Mouse (Mus musculus) embryonic facial prominence, embryonic 14.5 days (tissue): Measurements from ENCODE around the gene Ppih. TPM values are rescaled to one million over a fixed set of nuclear protein-coding genes. Genes with fewer than 3 reads are reported as not detected.

Experiments
- ATAC-seq: fragments of 200-750 bp; cut with Nextera tagmentation; 2 replicates; pipeline ENCODE4 v1.8.0; 2017; ENCODE audit warnings: low read depth, moderate number of reproducible peaks, moderate TSS enrichment
- DNase-seq: peaks from one replicate; pipeline ENCODE4 v3.0.0-alpha.2; 2015; ENCODE audit warnings: low spot score
- H3K27ac ChIP-seq: fragments of 300-500 bp; sonication (generic); replicated peaks from 2 replicates; pipeline ENCODE4 v1.5.1; 2014; ENCODE audit warnings: low read depth, mild to moderate bottlenecking, low read length, moderate library complexity
- H3K27me3 ChIP-seq: fragments of 300-500 bp; sonication (generic); replicated peaks from 2 replicates; pipeline ENCODE4 v1.6.1; 2014; ENCODE audit warnings: low read length; ENCODE audit not compliant: control insufficient read depth, insufficient read depth
- H3K36me3 ChIP-seq: fragments of 300-500 bp; sonication (generic); 2 replicates; pipeline ENCODE4 v1.6.1; 2014; ENCODE audit warnings: low read length, mixed read lengths; ENCODE audit not compliant: control insufficient read depth, insufficient read depth
- H3K4me1 ChIP-seq: fragments of 300-500 bp; sonication (generic); 2 replicates; pipeline ENCODE4 v1.6.1; 2014; ENCODE audit warnings: antibody characterized with exemption, low read length; ENCODE audit not compliant: control insufficient read depth, insufficient read depth
- H3K4me2 ChIP-seq: fragments of 300-500 bp; sonication (generic); 2 replicates; pipeline ENCODE4 v1.6.1; 2014; ENCODE audit warnings: low read depth, mild to moderate bottlenecking, low read length, moderate library complexity, mixed read lengths
- H3K4me3 ChIP-seq: fragments of 300-500 bp; sonication (generic); 2 replicates; pipeline ENCODE4 v1.5.1; 2014; ENCODE audit warnings: low read depth, mild to moderate bottlenecking, low read length
- H3K9ac ChIP-seq: fragments of 300-500 bp; sonication (generic); 2 replicates; pipeline ENCODE4 v1.6.1; 2014; ENCODE audit warnings: low read depth, mild to moderate bottlenecking, low read length, moderate library complexity, mixed read lengths
- H3K9me3 ChIP-seq: fragments of 300-500 bp; sonication (generic); 2 replicates; pipeline ENCODE4 v1.6.1; 2016; ENCODE audit warnings: low read length; ENCODE audit not compliant: control insufficient read depth
- WGBS: fragments of 180-500 bp; shearing (Covaris S2); extraction: QIAGEN DNeasy Blood & Tissue Kit; methylation state at CpG from one replicate; pipeline ENCODE4 v1.1.7; 2014; 5-methylcytosine and 5-hydroxymethylcytosine counted together
- polyA plus RNA-seq: library from polyadenylated mRNA; unstranded; fragments of >200 nt; fragmentation: Nextera tagmentation; extraction: Ambion mirVana; gene quantifications from 2 replicates; pipeline ENCODE4 v1.2.1, GENCODE M21; 2014

The Ppih gene
- polyA plus RNA-seq, 1 experiment from 2014 or later = 84.2 TPM

- Histone ChIP-seq H3K9me3 (no peaks in the 10 kb centered on the region), H3K9ac (peak within 1 kb of the TSS; percentile 42; the same call in 1 of the 2 replicates), H3K36me3 (no peaks in the 10 kb centered on the region), H3K4me2 (0 out of 2 replicates have a peak within 1 kb of the TSS, but pooled peaks have one; percentile 4), H3K4me1 (peaks cover 8% of the 10 kb centered on the region), H3K27ac (peak within 1 kb of the TSS; percentile 65), H3K27me3 (no peaks in the 10 kb centered on the region), H3K4me3 (no peak within 1 kb of the TSS)
- 81% methylated on average over 10 of the region's 12 CpGs for WGBS
- no peak for DNase-seq
- no peak for ATAC-seq
These were observed 65.0 kb downstream of the Ppih start, which contains the start of gene Cldn19 for GRCm38 (mm10) chr4:119255351-119255750. Gene Cldn19 (plus strand): TSS chr4:119255414.

GRCm38 (mm10) chr4:119254012-119254618 lies 66.2 kb downstream of the Ppih start:
- H3K4me2 ChIP-seq = 0 out of 2 replicates have a peak overlapping the region, but pooled peaks have one; percentile 4
- H3K9me3 ChIP-seq = no peaks in the 10 kb centered on the region
- ATAC-seq (peak; percentile 69), DNase-seq (peak; percentile 46)
- peak overlapping the region; percentile 42; the same call in 1 of the 2 replicates for H3K9ac ChIP-seq
- H3K4me1 ChIP-seq = peaks cover 8% of the 10 kb centered on the region
- WGBS = 29% methylated on average over 9 of the region's 9 CpGs
- peak overlapping the region; percentile 65 for H3K27ac ChIP-seq
- H3K4me3 ChIP-seq = no peak overlapping the region
- no peaks in the 10 kb centered on the region for H3K36me3 ChIP-seq
- H3K27me3 ChIP-seq = no peaks in the 10 kb centered on the region

DNA sequence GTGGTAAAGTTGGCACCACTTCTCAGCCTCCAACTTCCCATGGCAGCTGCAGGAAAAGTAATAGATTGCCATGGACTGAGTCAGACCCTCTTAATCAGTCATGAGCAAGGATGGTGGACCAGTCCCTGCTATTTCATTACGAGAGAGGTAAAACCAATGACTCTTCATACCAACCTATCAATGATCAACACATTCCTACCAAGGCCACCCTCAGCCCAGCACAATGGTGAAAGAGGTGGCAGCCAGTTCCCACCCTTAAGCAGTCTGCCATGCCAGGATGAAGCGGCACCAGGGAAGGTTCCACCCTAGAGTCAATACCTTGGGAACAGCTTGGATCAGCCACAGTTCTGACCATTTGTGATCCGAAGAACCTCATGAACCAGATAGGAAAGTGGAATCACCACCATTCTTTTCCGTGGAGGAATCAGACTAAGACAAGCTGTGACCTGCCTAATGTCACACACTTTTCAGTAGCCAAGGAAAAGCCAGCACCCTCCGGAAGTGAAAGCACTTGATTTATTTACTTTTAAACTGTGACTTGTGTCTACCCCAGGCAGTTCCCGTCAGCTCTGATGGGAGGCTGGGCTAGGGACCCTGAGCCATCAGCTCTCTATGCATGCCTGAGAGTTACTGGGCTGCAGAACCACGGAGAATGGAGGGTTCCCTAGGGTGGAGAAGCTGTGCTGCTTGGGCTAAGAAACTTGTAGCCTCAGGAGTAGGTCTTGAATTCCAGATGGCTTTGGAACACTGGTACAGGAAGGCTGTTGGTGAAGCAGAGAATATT lies 68.1 kb downstream of the Ppih start:
- ATAC-seq = no peak
- no peak for DNase-seq
- H3K27ac ChIP-seq = no peak overlapping the region
- H3K9ac ChIP-seq = no peak overlapping the region
- WGBS = 58% methylated on average over 7 of the region's 7 CpGs
- H3K27me3 ChIP-seq = no peaks in the 10 kb centered on the region
- peaks cover 8% of the 10 kb centered on the region for H3K4me1 ChIP-seq
- H3K9me3 ChIP-seq = no peaks in the 10 kb centered on the region
- no peak overlapping the region for H3K4me3 ChIP-seq
- peaks cover 11% of the 10 kb centered on the region for H3K36me3 ChIP-seq
- no peak overlapping the region for H3K4me2 ChIP-seq

Other genes with a start within 250 kb of the Ppih start
- 94.2 and 111 TPM in 2 replicates for gene Slc2a1, start 211.8 kb downstream of the Ppih start, polyA plus RNA-seq
- gene Zfp691, start 146.4 kb downstream of the Ppih start, polyA plus RNA-seq = 4.0 and 5.1 TPM in 2 replicates
- gene Ermap, start 130.5 kb downstream of the Ppih start, polyA plus RNA-seq = 2.2 and 2.6 TPM in 2 replicates
- 243 and 256 TPM in 2 replicates for gene Svbp, start 125.2 kb downstream of the Ppih start, polyA plus RNA-seq
- gene Tmem269, start 102.3 kb downstream of the Ppih start, polyA plus RNA-seq = 0.21 and 0.26 TPM in 2 replicates
- 28.1 and 31.4 TPM in 2 replicates for gene AU022252, start 87.8 kb downstream of the Ppih start, polyA plus RNA-seq
- 98.7 and 100 TPM in 2 replicates for gene P3h1, start 87.6 kb downstream of the Ppih start, polyA plus RNA-seq
- 0.19 and 0.38 TPM in 2 replicates for gene Cldn19, start 65.1 kb downstream of the Ppih start, polyA plus RNA-seq
- gene Ybx1, start 25.9 kb downstream of the Ppih start, polyA plus RNA-seq = 673 and 697 TPM in 2 replicates
- 5.5 and 5.7 TPM in 2 replicates for gene Ccdc30, start 95.0 kb upstream of the Ppih start, polyA plus RNA-seq
- gene Ppcs, start 101.9 kb upstream of the Ppih start, polyA plus RNA-seq = 22.1 and 30.3 TPM in 2 replicates
- 0.90 TPM in 1 of 2 replicates, not detected in the other for gene Zmynd12, start 102.3 kb upstream of the Ppih start, polyA plus RNA-seq
- gene Rimkla, start 172.1 kb upstream of the Ppih start, polyA plus RNA-seq = 1.5 and 1.7 TPM in 2 replicates
- gene Foxj3, start 216.5 kb upstream of the Ppih start, polyA plus RNA-seq = 25.1 and 27.8 TPM in 2 replicates
- 4.7 and 5.7 TPM in 2 replicates for gene Frg2f1, start 219.0 kb upstream of the Ppih start, polyA plus RNA-seq